Mouse (Mus musculus) embryonic facial prominence, embryonic 10.5 days (tissue): ENCODE data around the gene Tyrp1. TPM values are rescaled to one million over a fixed set of nuclear protein-coding genes. Genes with fewer than 3 reads are reported as not detected.
A peak's percentile ranks its signal among the peaks of the same experiment; 100 is the strongest.

ENCODE experiments used
- DNase-seq: peaks from one replicate; pipeline ENCODE4 v3.0.0-alpha.2; 2017; ENCODE audit warnings: low spot score
- H3K27ac ChIP-seq: fragments of 300-500 bp; sonication (generic); replicated peaks from 2 replicates; pipeline ENCODE4 v1.5.1; 2016; ENCODE audit warnings: mild to moderate bottlenecking
- H3K27me3 ChIP-seq: fragments of 300-500 bp; sonication (generic); replicated peaks from 2 replicates; pipeline ENCODE4 v1.6.1; 2016; ENCODE audit warnings: low read depth, mild to moderate bottlenecking; ENCODE audit not compliant: poor library complexity, severe bottlenecking
- H3K36me3 ChIP-seq: fragments of 300-500 bp; sonication (generic); replicated peaks from 2 replicates; pipeline ENCODE4 v1.6.1; 2016; ENCODE audit warnings: mild to moderate bottlenecking, moderate library complexity
- H3K4me1 ChIP-seq: fragments of 300-500 bp; sonication (generic); 2 replicates; pipeline ENCODE4 v1.6.1; 2016
- H3K4me3 ChIP-seq: fragments of 300-500 bp; sonication (generic); 2 replicates; pipeline ENCODE4 v1.5.1; 2016; ENCODE audit warnings: mild to moderate bottlenecking, moderate library complexity
- H3K9me3 ChIP-seq: fragments of 300-500 bp; sonication (generic); 2 replicates; pipeline ENCODE4 v1.6.1; 2016; ENCODE audit warnings: mild to moderate bottlenecking
- WGBS: fragments of 180-500 bp; shearing (Covaris S2); methylation state at CpG from one replicate; pipeline ENCODE4 v1.1.7; 2016; 5-methylcytosine and 5-hydroxymethylcytosine counted together
- polyA plus RNA-seq: library from polyadenylated mRNA; unstranded; fragments of >200 nt; fragmentation: Nextera tagmentation; extraction: Ambion mirVana; gene quantifications from 2 replicates; pipeline ENCODE4 v1.2.1, GENCODE M21; 2016

The Tyrp1 gene
- polyA plus RNA-seq, 1 experiment from 2014 or later: 1.1 TPM

- peak overlapping the region; percentile 63 for H3K27ac ChIP-seq
- 1% methylated on average over 17 of the region's 17 CpGs for WGBS
- DNase-seq: peak; percentile 44
- H3K9me3 ChIP-seq: no peaks in the 10 kb centered on the region
- H3K36me3 ChIP-seq: no peaks in the 10 kb centered on the region
- no peaks in the 10 kb centered on the region for H3K27me3 ChIP-seq
- H3K4me1 ChIP-seq: peaks cover 6% of the 10 kb centered on the region; the same call in 1 of the 2 replicates
- H3K4me3 ChIP-seq: peak overlapping the region; percentile 52
Measured at GRCm38 (mm10) chr4:80864511-80864922, 30.6 kb downstream of the Tyrp1 start.

- H3K36me3 ChIP-seq: no peaks in the 10 kb centered on the region
- whole genome bisulfite sequencing: 35% methylated on average over 5 of the region's 5 CpGs
- no peak for DNase-seq
- H3K27ac ChIP-seq: no peak overlapping the region
- no peak overlapping the region for H3K4me3 ChIP-seq
- H3K4me1 ChIP-seq: peaks cover 6% of the 10 kb centered on the region; the same call in 1 of the 2 replicates
- no peaks in the 10 kb centered on the region for H3K27me3 ChIP-seq
- no peaks in the 10 kb centered on the region for H3K9me3 ChIP-seq
Measured at GRCm38 (mm10) chr4:80866065-80866464, 32.1 kb downstream of the Tyrp1 start.

GRCm38 (mm10) chr4:80869598-80869997 is 35.7 kb downstream of the Tyrp1 start:
- no peak overlapping the region for H3K4me3 ChIP-seq
- no peak overlapping the region for H3K27ac ChIP-seq
- WGBS: 53% methylated on average over 2 of the region's 2 CpGs
- H3K36me3 ChIP-seq: no peaks in the 10 kb centered on the region
- peaks cover 10% of the 10 kb centered on the region for H3K4me1 ChIP-seq
- no peaks in the 10 kb centered on the region for H3K9me3 ChIP-seq
- no peaks in the 10 kb centered on the region for H3K27me3 ChIP-seq
- DNase-seq: no peak

GRCm38 (mm10) chr4:80872847-80873644 is 39.1 kb downstream of the Tyrp1 start:
- no peaks in the 10 kb centered on the region for H3K36me3 ChIP-seq
- H3K9me3 ChIP-seq: no peaks in the 10 kb centered on the region
- no peak overlapping the region for H3K4me3 ChIP-seq
- no peaks in the 10 kb centered on the region for H3K27me3 ChIP-seq
- H3K27ac ChIP-seq: no peak overlapping the region
- no peak for DNase-seq
- H3K4me1 ChIP-seq: peaks cover 7% of the 10 kb centered on the region
- 36% methylated on average over 6 of the region's 6 CpGs for WGBS

DNA sequence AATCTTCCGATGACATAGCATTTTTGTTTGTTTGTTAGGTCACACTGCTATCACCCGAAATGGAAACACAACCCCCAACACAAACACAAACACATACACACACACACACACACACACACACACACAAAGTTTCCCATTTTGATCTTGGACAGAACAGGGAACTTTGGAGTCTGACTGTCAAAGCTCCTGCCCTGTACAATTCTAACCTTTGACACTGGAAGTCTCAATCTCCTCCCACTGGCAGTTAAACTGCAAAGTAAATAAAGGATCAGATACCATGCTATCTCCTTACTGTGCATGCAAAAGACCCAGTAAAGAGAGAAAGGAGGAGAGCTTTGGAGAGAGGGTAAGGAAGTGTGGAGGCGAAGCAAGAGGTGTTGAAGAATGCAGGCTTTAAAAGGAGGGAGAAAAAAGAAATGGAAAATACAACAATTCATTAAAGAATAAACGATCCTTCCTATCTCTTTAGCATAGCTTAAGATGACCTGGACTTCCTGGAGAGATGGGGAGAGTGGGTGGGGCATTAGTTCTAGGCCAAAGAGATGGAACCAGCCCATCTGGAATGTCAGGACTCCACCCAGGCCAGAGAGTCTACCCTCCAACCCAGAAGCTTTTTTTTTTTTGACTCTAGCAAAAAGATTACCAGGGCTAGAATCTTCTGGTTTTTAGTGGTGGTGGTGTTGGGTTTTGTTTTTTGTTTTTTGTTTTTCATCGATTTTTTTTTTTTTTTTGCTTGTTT is 40.4 kb downstream of the Tyrp1 start:
- H3K4me1 ChIP-seq: peaks cover 7% of the 10 kb centered on the region
- no peaks in the 10 kb centered on the region for H3K36me3 ChIP-seq
- H3K4me3 ChIP-seq: no peak overlapping the region
- H3K27ac ChIP-seq: no peak overlapping the region
- WGBS: 48% methylated on average over 5 of the region's 5 CpGs
- H3K27me3 ChIP-seq: no peaks in the 10 kb centered on the region
- no peaks in the 10 kb centered on the region for H3K9me3 ChIP-seq
- no peak for DNase-seq

DNA sequence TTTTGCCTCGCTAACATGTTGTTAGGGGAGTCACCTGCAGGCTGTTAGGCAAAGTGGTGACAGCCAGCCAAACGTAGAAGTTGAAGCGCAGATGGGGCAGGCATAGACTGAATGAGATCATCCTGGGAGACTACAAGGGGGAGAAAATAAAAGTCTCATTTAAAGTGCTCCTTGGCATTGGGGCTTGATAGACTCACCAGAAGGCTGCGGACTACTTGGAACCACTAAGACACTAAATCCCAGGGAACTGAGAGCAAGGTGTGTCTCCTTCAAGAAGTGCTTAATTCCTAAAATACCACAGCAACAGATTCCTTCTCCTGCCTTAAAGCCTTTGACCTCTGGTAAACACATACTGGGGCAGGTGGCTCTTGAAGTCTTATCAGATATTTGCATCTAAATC is 41.1 kb downstream of the Tyrp1 start:
- no peak for DNase-seq
- Histone ChIP-seq H3K4me1 (peaks cover 7% of the 10 kb centered on the region), H3K9me3 (no peaks in the 10 kb centered on the region), H3K4me3 (no peak overlapping the region), H3K27me3 (no peaks in the 10 kb centered on the region), H3K27ac (no peak overlapping the region), H3K36me3 (no peaks in the 10 kb centered on the region)
- WGBS: 53% methylated on average over 4 of the region's 4 CpGs

DNA sequence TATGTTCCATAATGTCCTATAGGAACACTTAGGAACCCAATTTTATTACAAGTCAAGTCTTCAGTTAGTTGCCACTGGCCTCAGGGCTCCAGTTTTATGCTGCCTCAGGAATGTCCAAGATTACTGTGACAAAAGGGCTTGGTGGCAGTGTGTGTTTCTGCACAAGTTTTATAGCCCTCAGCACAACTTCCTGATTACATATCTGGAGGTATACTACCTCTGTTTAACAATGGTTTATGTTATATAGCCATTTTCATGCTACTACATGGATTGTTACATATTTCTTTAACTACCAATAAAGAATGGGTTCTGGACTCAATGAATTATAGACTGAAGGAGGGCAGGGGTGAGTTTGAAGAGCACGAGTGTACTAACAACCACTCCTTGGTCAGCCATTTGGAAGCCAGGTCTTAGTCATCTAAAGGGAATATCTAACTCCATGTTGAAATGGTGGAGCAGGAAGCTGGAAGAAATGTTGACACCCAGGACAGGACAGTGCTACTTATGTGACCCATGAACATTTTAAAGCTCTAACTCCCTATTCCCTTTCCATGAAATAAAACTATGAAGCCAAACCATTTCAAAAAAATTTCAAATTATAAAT is 48.2 kb downstream of the Tyrp1 start:
- 93% methylated on average over 1 of the region's 1 CpGs for WGBS
- H3K4me3 ChIP-seq: no peak overlapping the region
- H3K36me3 ChIP-seq: no peaks in the 10 kb centered on the region
- no peak overlapping the region for H3K27ac ChIP-seq
- H3K4me1 ChIP-seq: peaks cover 3% of the 10 kb centered on the region; the same call in 1 of the 2 replicates
- no peak for DNase-seq
- no peaks in the 10 kb centered on the region for H3K9me3 ChIP-seq
- H3K27me3 ChIP-seq: no peaks in the 10 kb centered on the region

GRCm38 (mm10) chr4:80886631-80887030 is 52.7 kb downstream of the Tyrp1 start:
- no peaks in the 10 kb centered on the region for H3K36me3 ChIP-seq
- no peaks in the 10 kb centered on the region for H3K27me3 ChIP-seq
- peaks cover 3% of the 10 kb centered on the region; the same call in 1 of the 2 replicates for H3K4me1 ChIP-seq
- no peaks in the 10 kb centered on the region for H3K9me3 ChIP-seq
- H3K27ac ChIP-seq: no peak overlapping the region
- 82% methylated on average over 4 of the region's 4 CpGs for WGBS
- no peak overlapping the region for H3K4me3 ChIP-seq
- DNase-seq: no peak

DNA sequence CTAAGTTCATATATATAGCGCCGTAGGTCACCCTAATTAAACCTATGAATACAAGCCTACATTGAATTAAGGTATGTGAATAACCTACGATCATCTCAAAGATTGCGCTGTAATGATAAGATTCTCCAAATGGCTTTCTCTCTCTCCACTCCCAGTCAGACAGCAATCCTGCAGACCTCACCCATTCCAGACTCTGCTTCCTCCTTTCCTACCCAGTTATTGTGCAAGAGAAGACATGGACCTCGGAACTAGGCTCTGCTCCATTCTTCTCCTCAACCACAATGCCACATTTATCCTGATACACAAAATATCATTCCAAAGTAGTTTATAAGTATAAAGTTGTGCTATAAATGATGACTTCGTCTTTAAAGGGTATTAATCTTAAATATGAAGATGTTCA is 57.1 kb downstream of the Tyrp1 start:
- H3K4me1 ChIP-seq: 0 out of 2 replicates have a peak, but pooled peaks cover 8% of the 10 kb centered on the region
- no peak for DNase-seq
- no peak overlapping the region for H3K4me3 ChIP-seq
- H3K9me3 ChIP-seq: no peaks in the 10 kb centered on the region
- no peak overlapping the region for H3K27ac ChIP-seq
- 93% methylated on average over 6 of the region's 6 CpGs for WGBS
- no peaks in the 10 kb centered on the region for H3K27me3 ChIP-seq
- H3K36me3 ChIP-seq: no peaks in the 10 kb centered on the region

DNA sequence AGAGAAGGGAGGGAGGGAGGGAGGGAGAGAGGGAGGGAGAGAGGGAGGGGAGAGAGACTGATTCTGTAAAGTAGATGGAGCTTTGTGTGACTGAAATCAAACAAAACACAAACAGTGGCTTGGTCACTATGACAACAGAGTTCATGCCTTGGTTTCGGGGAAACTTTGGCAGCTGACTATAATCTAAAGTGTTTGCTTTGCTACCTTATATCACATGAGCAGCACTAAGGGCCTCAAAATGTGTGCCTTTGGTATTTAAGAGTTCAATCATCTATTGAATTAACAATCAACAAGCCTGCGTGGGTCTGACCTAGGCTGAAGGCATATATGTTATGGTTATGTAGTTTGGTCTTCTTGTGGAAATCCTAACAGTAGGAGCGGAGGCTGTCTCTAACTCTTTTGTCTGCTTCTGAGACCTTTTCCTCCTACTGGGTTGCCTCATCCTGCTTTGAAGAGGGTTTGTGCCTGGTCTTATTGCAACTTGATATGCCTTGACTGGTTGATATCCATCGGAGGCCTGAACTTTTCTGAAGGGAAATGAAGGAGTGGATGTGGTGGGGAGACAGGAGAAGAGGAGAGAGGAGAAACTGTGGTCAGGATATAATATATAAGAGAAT is 61.5 kb downstream of the Tyrp1 start:
- Histone ChIP-seq H3K36me3 (no peaks in the 10 kb centered on the region), H3K27me3 (no peaks in the 10 kb centered on the region), H3K27ac (no peak overlapping the region), H3K4me1 (0 out of 2 replicates have a peak, but pooled peaks cover 8% of the 10 kb centered on the region), H3K9me3 (no peaks in the 10 kb centered on the region), H3K4me3 (no peak overlapping the region)
- no peak for DNase-seq
- WGBS: 64% methylated on average over 4 of the region's 4 CpGs
